Mouse (Mus musculus) CH12.LX (cell line): ENCODE measurements around the gene Adgra1. TPM values are rescaled to one million over a fixed set of nuclear protein-coding genes. Genes with fewer than 3 reads are reported as not detected.

ENCODE experiments used
- DNase-seq: peaks from one replicate; pipeline ENCODE4 v3.0.0-alpha.2; 2013; ENCODE audit errors: extremely low read depth
- H3K27ac ChIP-seq: 2 replicates; pipeline ENCODE4 v1.5.1; 2012; ENCODE audit warnings: low read depth, mild to moderate bottlenecking, control low read depth, moderate library complexity; ENCODE audit not compliant: insufficient read depth
- H3K27me3 ChIP-seq: replicated peaks from 2 replicates; pipeline ENCODE3; 2012; ENCODE audit warnings: inconsistent platforms
- H3K36me3 ChIP-seq, 2 experiments: replicated peaks in 1 of 2; 2 replicates each; pipeline versions ENCODE3 to v1.6.1; 2012; ENCODE audit warnings: inconsistent platforms in 1 of 2, low read length in 1 of 2, mild to moderate bottlenecking in 1 of 2, mixed read lengths in 1 of 2, moderate library complexity in 1 of 2; ENCODE audit not compliant: control insufficient read depth in 1 of 2, insufficient read depth in 1 of 2
- H3K4me1 ChIP-seq, 2 experiments: 2 replicates each; pipeline ENCODE4 v1.6.1; 2012; ENCODE audit warnings: inconsistent platforms in 1 of 2, moderate library complexity in 1 of 2; ENCODE audit not compliant: insufficient read depth in 2 of 2, control insufficient read depth in 1 of 2
- H3K4me2 ChIP-seq: 2 replicates; pipeline ENCODE4 v1.6.1; 2012; ENCODE audit warnings: low read depth, mild to moderate bottlenecking, control low read depth; ENCODE audit not compliant: poor library complexity, insufficient read depth, severe bottlenecking
- H3K4me3 ChIP-seq, 3 experiments: fragments of 150-350 bp in 1 of 3; sonication (generic) in 1 of 3; replicated peaks in 1 of 3; 2 replicates each; pipeline versions ENCODE3 to v1.5.1; 2011 to 2012; ENCODE audit warnings: low read depth in 2 of 3, low read length in 2 of 3, mild to moderate bottlenecking in 2 of 3, moderate library complexity in 2 of 3, control low read depth in 1 of 3, improper control_type of control experiment in 1 of 3, inconsistent platforms in 1 of 3, mixed read lengths in 1 of 3; ENCODE audit not compliant: poor library complexity in 1 of 3
- H3K79me2 ChIP-seq: replicated peaks from 2 replicates; pipeline ENCODE4 v1.6.1; 2012; ENCODE audit warnings: mild to moderate bottlenecking, moderate library complexity; ENCODE audit not compliant: control insufficient read depth, poor library complexity, insufficient read depth, severe bottlenecking; ENCODE audit errors: extremely low read depth
- H3K9ac ChIP-seq: 2 replicates; pipeline ENCODE4 v1.6.1; 2012; ENCODE audit warnings: low read depth, mild to moderate bottlenecking, control low read depth, moderate library complexity; ENCODE audit not compliant: insufficient read depth
- H3K9me3 ChIP-seq: replicated peaks from 2 replicates; pipeline ENCODE3; 2012; ENCODE audit warnings: low read length, inconsistent platforms, mixed read lengths
- BHLHE40 ChIP-seq: IDR thresholded peaks from 2 replicates; pipeline ENCODE4 v1.6.1; 2011; ENCODE audit warnings: mild to moderate bottlenecking, low read depth, low read length, improper control_type of control experiment
- EP300 ChIP-seq: IDR thresholded peaks from 2 replicates; pipeline ENCODE4 v1.6.1; 2011; ENCODE audit warnings: low read length, improper control_type of control experiment
- HCFC1 ChIP-seq: IDR thresholded peaks from 2 replicates; pipeline ENCODE4 v1.6.1; 2012; ENCODE audit warnings: low read depth, mild to moderate bottlenecking, inconsistent platforms, low read length, improper control_type of control experiment
- JUND ChIP-seq: conservative IDR thresholded peaks from 2 replicates; pipeline ENCODE4 v1.6.1; 2011; ENCODE audit warnings: low read depth, low read length, improper control_type of control experiment
- MXI1 ChIP-seq: IDR thresholded peaks from 2 replicates; pipeline ENCODE4 v1.6.1; 2011; ENCODE audit warnings: mild to moderate bottlenecking, low read depth, low read length, improper control_type of control experiment
- POLR2A ChIP-seq: IDR thresholded peaks from 2 replicates; pipeline ENCODE4 v1.6.1; 2011; ENCODE audit warnings: low read depth, mild to moderate bottlenecking, improper control_type of control experiment, low read length
- POLR2AphosphoS2 ChIP-seq: IDR thresholded peaks from 2 replicates; pipeline ENCODE4 v1.6.1; 2011; ENCODE audit warnings: low read depth, low read length, improper control_type of control experiment
- SIN3A ChIP-seq: IDR thresholded peaks from 2 replicates; pipeline ENCODE4 v1.6.1; 2012; ENCODE audit warnings: low read length, improper control_type of control experiment, inconsistent platforms
- TBP ChIP-seq: conservative IDR thresholded peaks from 2 replicates; pipeline ENCODE4 v1.6.1; 2011; ENCODE audit warnings: low read depth, low read length, improper control_type of control experiment
- ZC3H11A ChIP-seq: IDR thresholded peaks from 2 replicates; pipeline ENCODE4 v1.6.1; 2012; ENCODE audit warnings: low read depth, mild to moderate bottlenecking, inconsistent platforms, low read length, improper control_type of control experiment
- dilution Hi-C: fragments of 300-500 bp; cut with MboI; formaldehyde crosslinking; loops from 2 replicates; pipeline ENCODE4 v1.14.3; 2020; ENCODE audit warnings: low sequenced_read_pairs; ENCODE audit not compliant: extremely low pct_unique_long_range_greater_than_20kb, extremely low pct_ligation_motif_present
- in situ Hi-C: fragments of 300-500 bp; cut with MboI; formaldehyde crosslinking; loops from 3 replicates; pipeline ENCODE4 v1.14.3; 2019; ENCODE audit warnings: low sequenced_read_pairs, low pct_ligation_motif_present, low pct_unique_long_range_greater_than_20kb, mixed read lengths
- polyA plus RNA-seq: library from polyadenylated mRNA; unstranded; fragments of >175 nt; gene quantifications from 2 replicates; pipeline ENCODE4 v1.2.1, GENCODE M21; 2012; ENCODE audit warnings: low read depth; ENCODE audit not compliant: insufficient read length
- total RNA-seq, 2 experiments: library from RNA; depleted of rRNA; stranded (reverse); fragments of 300-350 nt in 1 of 2; fragments of >200 nt in 1 of 2; gene quantifications; 2 replicates each; pipeline ENCODE4 v1.2.3; 2012 to 2014

Gene Adgra1
- total and polyA plus RNA-seq, 3 experiments: not detected

DNA sequence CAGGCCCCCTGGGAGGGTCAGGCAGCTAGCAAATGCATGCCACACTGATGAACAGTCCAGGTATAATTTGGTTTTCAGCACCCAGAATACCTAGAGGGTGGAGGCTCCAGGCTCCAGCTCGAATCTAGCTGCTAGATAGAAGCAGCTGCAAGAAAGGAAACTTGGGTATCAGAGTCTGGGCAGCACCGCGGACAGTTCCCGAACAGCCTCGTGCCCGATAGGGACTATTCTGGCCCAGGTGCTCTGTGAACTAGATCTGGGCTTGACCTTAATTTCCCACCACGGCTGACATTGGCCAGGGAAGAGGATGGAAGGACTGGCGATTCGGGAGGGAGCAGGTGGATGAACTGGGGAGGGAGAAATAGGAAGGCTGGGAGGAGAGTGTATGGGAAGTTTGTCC, 6.3 kb upstream of the Adgra1 start:
- Histone ChIP-seq H3K27ac (no peak overlapping the region), H3K9ac (no peak overlapping the region), H3K36me3 (no peaks in the 10 kb centered on the region), H3K4me2 (no peak overlapping the region), H3K9me3 (no peaks in the 10 kb centered on the region), H3K4me3 (no peak overlapping the region), H3K4me1 (no peaks in the 10 kb centered on the region), H3K27me3 (peaks cover 51% of the 10 kb centered on the region), H3K79me2 (no peaks in the 10 kb centered on the region)
- in situ Hi-C loops (no loop called here), dilution Hi-C loops (no loop called here)
- TF ChIP-seq BHLHE40: 0 out of 2 replicates have a peak, but pooled peaks have one; percentile 21
- TF ChIP-seq TBP: no peak
- peak; percentile 69 for TF ChIP-seq MXI1
- peak; percentile 12 for DNase-seq

DNA sequence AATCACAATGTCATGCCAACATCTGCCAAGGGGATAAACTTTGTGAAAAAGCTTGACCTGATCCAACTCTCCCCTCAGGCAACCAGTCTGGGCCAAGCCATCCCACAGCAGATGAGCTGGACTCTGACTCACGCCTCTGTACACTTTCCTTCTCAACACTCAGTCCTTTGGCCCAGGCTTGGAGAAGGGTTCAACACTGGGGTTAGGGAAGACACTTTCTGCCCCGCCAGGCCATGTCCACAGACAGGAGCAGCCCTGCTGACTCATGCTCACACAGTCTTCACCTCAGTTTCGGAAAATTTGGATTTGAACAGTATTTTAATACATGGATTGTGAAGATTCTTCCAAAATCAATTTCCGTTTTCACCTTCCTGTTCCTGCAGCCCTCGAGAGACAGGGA, 442 bp upstream of the Adgra1 start:
- Histone ChIP-seq H3K4me1 (no peaks in the 10 kb centered on the region), H3K4me3 (no peak overlapping the region), H3K36me3 (no peaks in the 10 kb centered on the region), H3K27me3 (peaks cover 66% of the 10 kb centered on the region), H3K9me3 (no peaks in the 10 kb centered on the region), H3K4me2 (no peak overlapping the region), H3K27ac (no peak overlapping the region), H3K79me2 (no peaks in the 10 kb centered on the region), H3K9ac (no peak overlapping the region)
- TF ChIP-seq POLR2A: no peak
- no peak for TF ChIP-seq HCFC1
- TF ChIP-seq EP300: no peak
- TF ChIP-seq BHLHE40: no peak
- DNase-seq: no peak
- in situ Hi-C loops: no loop called here
- dilution Hi-C loops: no loop called here

DNA sequence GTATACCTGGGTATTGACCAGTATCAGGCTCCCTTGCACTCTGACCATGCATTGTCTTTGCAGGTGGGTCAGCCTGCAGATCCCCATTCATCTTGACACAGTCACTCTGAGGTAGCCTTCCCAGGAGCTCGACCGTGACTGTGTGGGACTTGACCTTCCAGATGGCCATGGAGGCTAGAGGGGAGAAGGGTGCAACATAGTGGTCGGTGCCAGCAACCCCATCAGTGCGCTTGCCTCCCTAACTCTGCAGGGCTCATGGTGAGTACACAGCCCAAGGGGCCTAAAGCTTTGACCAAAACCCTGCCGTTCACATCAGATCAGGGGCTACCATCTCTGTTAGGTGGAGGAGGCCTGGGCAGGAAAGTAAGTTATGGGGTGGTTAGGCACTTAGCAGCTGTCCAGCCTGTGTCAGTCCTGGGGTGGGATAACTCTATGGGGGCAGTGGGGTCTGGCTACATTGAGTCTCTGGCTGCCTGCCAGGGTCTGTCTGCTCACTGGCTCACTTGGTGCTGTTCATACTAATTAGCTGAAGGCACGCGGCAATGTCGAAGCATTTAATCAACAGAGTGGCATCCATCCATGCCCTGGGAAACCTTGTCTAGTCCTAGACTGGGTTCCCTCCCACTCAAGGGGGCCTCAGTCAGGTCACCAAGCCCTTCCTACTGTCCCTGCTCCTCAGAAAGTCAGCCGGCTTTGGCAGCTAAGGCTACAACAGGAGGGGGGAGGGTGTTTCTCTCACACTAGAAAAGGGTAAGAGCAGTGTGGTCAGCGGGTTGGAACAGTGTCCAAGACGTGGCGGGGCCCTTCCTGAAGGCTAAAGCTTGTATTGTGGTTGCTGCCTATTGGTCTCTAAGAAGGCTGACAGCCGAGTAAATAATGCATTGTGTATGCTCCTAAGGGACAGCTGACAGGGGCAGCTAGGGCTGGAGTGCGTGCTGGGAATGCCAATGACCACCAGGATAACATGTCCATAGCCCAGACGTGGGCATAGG, 1.5 kb downstream of the Adgra1 start:
- Histone ChIP-seq H3K4me2 (no peak overlapping the region), H3K36me3 (no peaks in the 10 kb centered on the region), H3K27ac (no peak overlapping the region), H3K4me1 (no peaks in the 10 kb centered on the region; a peak in 1 of 4 replicates), H3K9ac (no peak overlapping the region), H3K27me3 (peaks cover 54% of the 10 kb centered on the region), H3K79me2 (no peaks in the 10 kb centered on the region), H3K4me3 (no peak overlapping the region), H3K9me3 (no peaks in the 10 kb centered on the region)
- no peak for DNase-seq
- in situ Hi-C loops: no loop called here
- dilution Hi-C loops: no loop called here
- TF ChIP-seq JUND (no peak), ZC3H11A (no peak), POLR2AphosphoS2 (no peak), SIN3A (no peak)
